Mouse (Mus musculus) heart, postnatal 14 days (tissue): ENCODE data around the gene Sipa1l1. TPM values are rescaled to one million over a fixed set of nuclear protein-coding genes. Genes with fewer than 3 reads are reported as not detected.

Source experiments
- DNase-seq, 2 experiments: peaks; one replicate each; pipeline ENCODE4 v3.0.0; 2021 to 2022
- intact Hi-C: fragments of 180-260 bp; cut with DNase I; formaldehyde crosslinking; loops from one replicate; pipeline ENCODE4 v1.15.1; 2025
- total RNA-seq, 2 experiments: library from RNA; stranded (reverse); gene quantifications; 2 replicates each; pipeline ENCODE4 v1.2.3; 2021

The Sipa1l1 gene
- total RNA-seq, 2 experiments from 2014 or later: 13.2 to 14.8 TPM

DNA sequence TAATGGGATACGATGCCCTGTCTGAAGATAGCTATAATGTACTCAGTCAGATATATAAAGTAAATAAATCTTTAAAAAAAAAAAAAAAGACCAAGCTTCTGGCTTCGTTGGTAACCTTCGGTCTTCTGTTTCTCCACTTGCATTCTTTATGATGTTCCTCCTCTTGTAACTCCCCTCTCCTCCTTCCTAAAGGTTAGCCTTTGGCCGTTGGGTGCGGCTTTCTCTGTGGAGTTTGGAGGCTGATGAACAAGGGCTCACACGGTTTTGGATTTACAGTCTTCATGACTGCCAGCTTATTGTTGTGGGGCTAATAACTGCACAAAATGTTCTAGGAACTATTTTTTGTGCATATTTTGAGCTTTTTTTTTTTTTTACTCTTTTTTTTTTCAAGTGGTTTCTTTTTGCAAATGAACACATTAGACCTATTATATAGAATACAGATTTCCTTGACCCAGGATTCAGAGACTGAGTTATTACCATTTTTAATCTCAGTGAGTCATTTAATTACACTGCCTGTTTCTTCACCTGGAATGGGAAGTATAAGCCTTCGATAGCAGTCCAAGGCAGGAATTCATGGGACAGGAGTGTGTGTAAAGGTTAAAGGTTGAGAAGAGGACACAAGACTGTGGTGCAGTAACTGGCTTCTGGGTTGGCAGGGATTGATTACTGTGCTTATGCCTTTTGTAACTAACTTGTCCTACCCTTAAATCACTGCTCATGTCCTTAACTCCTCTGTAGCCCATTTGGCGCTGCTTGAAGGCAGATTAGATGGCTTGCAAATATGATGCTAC is 37.9 kb downstream of the Sipa1l1 start:
- no peak for DNase-seq
- intact Hi-C loops: no loop called here

DNA sequence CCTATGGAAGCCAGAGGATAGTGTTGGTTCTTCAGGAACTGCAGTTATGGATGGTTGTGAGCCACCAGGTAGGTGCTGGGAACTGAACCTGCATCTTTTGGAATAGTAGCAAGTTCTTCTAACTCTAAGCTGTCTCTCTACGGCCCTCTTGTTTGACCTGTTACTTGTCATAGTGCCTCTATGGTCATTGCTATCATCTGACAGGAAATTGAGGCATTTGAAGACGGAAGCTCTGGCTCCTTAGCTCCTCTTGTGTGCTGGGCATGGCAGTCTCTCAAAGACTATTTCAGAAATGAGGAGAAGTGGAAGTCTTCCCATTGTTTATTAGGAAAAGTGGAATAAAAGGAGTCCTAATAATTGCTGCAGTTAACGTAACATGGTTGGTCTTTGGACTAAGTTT is 38.9 kb downstream of the Sipa1l1 start:
- no peak for DNase-seq
- intact Hi-C loops: no loop called here

DNA sequence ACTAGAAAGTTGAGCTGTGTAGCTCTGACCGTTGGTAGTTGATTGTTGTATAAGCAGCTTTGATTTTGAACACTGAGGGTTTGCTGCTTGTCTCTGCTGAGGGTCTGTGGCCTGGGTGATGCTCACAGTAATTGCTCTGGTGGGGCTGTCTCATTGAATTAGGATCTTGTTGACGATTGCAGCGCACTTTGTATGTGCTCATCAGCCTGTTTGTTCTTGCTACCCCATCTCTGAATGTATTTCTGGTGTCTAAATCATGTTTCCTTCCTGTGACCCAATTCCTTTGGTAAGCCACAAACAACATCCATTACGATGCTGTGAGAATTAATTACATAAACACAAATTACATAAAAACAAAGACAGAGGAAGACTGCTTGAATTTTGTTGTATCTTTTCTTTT is 39.5 kb downstream of the Sipa1l1 start:
- no peak for DNase-seq
- intact Hi-C loops: no loop called here

DNA sequence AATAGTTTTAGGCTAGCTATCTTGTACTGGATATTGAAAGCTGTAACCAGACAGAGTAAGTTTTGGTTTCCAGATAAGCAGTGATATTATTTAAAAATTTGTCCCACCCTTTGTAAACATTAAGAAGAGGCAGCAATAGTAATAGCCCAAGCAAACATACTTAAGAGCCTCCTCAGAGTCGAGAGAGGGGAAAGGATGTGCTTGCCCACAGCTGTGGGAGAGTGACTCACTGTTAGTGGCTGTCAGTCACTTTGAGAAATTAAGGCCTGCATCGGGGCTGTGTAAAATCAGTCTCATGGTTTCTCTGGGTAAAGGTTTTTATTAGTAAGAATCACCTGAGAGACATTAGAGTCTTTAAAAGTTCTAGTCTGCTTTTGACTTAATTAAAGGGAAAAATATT is 40.6 kb downstream of the Sipa1l1 start:
- intact Hi-C loops: no loop called here
- no peak for DNase-seq

DNA sequence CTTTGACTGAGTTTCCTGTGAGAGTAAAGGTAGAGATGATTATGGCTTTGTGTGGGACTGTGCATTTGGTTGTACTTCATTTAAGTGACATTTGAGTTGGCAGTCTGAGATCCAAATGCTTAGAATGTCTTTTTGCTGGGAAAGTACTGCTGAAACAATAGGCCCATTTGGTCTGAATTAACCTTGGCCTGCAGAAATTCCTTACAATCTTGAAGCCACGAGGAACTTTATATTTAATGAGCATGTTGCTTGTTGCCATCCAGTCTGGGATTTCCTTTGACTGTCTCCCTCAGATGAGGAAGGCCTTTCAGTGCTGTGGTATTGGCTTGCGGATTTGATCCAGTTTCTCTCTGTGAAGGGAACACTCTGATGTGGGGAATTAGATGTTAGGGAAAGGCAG is 43.9 kb downstream of the Sipa1l1 start:
- DNase-seq: no peak
- intact Hi-C loops: no loop called here

DNA sequence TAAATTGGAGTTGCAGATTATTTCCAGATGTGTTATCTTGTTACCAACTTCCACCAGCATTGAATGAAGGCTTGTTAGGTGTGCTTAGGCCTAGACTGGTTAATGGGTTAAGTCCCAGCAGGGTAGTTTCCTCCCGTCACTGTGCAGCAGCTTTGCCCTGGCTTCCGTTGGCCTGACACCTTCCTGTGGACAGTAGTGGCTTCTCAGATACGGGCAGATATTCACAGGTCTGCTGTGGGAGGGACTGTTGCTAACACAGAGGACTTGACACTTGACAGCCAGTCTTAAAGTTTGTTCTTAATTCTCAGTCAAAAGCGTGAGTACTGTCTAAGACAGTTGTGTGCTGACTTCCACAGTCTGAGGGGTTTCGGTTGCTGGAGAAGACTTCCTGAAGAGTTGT is 45.8 kb downstream of the Sipa1l1 start:
- DNase-seq: no peak
- intact Hi-C loops: no loop called here

DNA sequence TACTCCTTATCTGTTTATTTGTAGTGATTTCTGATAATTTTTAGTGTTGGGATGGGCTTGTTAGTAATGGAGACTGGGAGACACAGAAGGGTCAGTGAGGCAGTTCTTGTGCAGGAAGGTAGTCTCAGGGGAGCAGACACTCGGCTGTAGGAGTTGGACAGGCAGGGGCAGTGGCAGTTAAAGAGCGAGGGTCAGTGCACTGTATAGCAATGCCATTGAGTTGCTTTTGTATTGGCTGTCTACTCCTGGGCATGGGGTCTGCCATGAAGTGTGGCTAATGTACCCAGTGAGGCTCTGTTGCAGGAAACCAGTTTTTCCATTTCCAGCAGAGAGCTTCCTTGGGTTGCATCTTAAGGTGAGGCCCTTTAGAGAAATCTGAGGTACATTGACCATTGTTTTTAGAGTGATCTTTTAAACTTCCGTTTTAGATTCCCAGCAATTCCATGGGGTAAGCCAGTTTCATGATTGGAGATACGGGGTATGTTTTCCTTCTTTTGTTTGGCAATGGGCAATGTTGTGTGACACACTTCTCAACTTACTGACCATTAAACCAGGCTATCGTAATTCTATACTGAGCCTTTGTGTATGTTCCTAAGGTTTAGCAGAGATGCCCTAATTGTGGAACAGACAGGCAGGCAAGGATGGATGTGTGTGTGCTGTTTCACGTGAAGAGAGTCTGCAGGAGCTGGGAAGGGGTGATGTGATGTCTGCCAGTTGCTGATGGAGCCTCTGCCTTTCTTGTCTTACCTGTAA is 47.9 kb downstream of the Sipa1l1 start:
- no peak for DNase-seq
- intact Hi-C loops: no loop called here

DNA sequence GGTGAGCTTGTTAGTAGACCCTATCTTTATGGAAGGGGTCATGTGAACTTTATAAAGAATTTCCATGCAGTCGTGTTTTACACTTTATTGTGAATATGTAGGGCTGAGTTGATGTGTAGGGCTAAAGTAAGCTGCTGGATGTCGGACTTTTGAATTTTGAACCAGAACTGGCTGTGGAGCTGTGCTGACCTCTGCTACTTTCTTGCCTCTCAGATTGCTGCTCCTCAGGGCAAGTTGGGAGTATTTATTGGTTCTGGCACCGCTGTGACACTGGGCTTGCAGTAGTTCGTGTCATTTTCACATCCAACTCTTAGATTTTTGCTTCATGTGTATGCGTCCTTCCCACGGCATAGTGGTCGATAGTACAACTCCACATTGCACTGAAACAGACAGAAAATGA is 49.1 kb downstream of the Sipa1l1 start:
- intact Hi-C loops: no loop called here
- no peak for DNase-seq

DNA sequence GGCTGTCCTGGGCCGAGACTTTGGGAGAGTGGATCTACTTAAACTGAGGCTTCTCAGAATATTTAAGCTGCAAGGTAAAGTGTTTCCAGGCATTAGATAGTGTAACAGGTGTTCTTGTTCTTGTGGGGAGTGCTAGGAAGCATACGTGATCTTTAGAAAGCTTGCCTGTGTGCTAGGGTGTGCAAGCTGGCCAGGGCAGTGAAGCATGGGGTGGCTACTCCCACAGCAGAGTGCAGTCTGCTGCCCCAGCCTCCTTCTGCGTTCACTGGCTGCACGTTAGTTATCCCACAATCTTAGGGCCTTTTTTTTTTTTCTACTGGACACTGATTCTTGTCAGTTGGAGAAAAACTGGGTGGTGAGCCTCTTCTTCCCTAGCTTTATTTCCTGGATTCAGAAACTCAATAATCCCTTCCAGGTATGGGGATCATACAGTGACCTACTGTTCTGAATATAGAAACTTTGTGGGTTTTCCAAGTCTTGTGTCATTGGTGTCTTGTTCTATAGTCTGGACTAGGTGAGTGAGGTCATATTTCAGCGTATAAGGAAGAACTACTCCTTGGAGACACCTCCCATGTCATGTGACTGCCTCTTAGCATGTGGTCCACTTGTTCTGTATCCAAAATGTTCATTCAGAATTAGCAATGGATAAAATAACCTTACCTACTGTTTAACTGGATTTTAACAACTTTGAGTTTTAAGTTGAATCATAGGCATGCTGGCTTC is 51.4 kb downstream of the Sipa1l1 start:
- no peak for DNase-seq
- intact Hi-C loops: no loop called here

DNA sequence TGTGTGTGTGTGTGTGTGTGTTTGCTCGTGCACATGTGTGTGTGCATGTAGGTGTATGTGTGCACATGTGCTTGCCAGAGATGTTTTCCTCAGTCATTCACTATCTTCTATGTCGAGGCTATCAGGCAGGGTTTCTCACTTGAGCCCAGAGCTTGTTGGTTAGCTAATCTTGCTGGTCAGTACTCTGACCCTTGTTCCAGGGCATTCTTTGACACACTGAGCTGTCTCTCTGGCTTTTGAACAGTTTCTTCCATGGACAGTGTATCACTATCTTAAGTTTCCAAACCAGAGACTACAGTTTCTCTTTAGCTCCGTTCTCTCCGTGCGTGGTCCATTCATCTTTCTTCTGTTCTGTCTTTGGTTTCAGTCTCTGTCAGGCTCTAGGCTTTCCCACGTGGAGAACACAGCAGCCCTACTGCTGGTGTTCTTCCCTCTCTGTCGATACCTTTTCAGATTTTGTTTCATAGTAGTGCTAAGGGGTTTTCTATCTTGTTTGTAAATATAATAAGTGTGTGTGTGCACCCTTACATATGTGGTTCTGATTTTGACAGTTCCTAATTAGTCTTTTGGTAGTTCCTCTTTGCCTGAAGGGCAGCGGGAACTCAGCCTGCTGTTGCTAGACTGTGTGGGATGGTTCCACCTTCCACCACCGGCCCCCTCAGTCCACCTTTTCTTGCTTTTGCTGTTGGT is 54.2 kb downstream of the Sipa1l1 start:
- DNase-seq: no peak
- intact Hi-C loops: no loop called here

DNA sequence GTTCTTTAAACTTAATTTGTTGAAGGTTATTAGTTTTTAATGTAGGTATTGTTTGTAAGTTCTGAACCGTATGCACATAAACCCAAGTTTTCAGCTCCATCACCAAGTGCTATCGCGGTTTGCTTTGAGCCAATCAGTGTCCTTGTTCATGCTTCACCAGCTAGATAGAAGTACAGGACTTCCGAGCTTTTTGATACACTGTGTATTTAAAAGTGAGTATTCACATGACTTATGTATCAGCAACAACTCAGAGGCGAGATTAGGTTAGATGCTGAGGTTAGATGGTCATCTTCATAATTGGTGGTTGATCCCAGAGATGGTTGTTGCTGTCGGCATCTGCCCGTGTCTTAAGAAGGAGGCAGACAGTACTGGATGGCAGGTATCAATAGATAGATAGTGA is 55.7 kb downstream of the Sipa1l1 start:
- no peak for DNase-seq
- intact Hi-C loops: no loop called here

DNA sequence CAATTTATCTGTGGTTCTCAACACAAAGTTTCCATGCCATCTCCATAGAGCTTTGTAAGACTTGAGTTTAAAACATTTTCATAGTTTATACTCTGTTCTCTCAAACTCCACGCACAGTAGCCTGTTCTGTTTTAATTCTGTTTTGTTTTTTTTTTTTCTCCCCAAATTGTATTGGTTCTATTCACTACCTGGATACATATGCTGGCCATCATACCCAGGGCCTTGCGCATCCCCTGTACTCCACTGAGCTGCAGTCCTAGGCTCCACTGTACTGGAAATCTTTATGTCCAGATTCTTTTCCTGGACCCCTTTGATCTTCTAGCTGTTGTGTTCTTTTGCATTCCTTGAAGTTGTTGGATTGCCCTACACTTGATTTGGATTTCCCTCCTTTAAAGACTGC is 56.2 kb downstream of the Sipa1l1 start:
- intact Hi-C loops: no loop called here
- DNase-seq: no peak

DNA sequence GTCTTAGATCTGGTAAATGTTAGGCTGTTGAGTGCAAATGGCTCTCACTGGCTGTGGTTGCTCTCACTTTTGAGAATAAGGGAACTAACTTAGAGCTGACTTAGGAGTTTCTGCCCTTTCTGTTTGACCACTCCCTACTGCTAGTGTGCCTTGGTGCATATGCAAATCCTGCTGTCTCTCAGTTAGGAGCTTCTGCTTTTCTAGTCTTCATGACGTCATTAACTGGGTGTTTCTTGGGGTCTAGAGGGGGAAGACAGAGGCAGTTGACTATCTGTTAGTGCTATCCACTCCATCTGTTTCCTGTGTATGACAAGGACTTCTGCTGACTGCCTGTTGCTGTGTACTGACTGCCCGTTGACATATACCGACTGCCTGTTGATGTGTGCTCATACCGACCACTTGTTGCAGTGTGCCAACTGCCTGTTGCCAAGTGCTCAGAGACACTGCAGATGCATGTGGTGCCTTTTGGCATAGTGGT is 56.7 kb downstream of the Sipa1l1 start:
- DNase-seq: no peak
- intact Hi-C loops: no loop called here

DNA sequence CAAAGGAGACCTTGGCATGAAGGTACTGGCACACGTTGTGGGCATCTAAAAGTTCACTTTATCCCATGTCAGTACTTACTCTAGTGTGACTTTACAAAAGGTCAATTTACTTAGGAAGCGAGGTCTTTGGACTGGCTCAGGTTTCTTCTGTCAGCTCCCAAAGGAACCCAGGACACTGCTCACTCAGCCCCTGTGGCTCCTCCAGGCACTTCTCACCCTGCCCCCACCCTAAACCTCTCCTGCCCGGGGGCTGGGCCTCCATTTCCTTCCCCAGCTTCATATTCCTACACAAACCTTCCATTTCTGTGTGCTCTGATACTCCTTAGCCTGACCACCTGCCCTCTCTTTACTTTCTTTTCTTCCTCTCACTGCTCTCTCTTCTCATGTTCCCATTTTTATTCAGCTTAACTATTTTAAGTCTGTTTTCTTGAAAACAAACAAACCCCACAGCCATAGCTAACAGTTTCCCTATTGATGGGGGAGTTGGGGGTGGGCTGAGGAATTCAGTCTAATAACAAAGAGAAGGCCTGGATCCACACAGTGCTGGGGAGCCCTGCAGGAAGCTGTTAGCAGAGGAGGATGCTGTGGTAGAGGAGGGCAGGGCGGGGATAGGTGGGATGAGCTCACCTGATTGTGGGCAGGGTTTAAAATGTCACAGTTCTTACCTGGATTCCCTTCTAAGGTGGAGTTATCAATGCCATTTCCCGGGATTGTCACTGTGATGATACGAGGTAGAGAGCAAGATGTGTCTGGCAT is 57.4 kb downstream of the Sipa1l1 start:
- intact Hi-C loops: no loop called here
- DNase-seq: no peak

DNA sequence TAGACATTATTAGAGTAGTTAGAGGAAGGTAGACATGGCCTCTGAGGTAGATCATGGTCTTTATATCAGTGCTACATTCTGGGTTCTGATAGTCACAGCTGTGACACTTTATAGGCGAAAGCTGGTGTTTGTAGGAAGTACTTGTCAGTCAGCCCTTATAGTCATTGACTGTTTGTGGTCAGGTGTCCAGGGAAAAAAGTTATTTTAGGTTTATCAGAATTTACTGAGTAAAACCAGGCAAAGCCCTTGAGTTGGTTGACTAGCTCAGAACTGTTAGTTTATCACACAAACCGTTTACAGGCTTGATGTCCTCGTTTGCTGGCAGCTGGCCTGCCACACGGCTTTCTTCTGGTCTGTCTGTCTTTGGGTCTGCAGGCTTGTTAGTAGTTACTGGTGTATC is 61.0 kb downstream of the Sipa1l1 start:
- intact Hi-C loops: no loop called here
- DNase-seq: no peak

DNA sequence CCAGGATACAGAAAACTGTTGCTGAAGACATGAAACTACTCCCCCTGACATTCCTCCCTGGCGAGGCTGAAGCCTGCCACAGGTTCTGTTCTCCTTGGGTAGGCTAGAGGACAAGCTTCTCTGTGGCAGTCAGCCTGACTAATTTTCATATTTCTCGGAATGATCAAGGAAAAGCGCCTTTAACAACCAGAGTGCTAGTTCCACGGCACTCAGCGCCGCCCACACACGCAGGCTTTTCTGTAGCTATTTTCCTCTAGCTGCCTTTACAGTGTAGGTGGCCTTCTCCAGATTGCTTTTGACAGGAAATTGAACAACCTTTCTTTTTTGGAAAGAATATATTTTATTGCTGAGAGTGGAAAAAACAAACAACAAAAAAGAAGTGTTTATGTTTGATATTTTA is 62.1 kb downstream of the Sipa1l1 start:
- DNase-seq: no peak
- intact Hi-C loops: no loop called here

DNA sequence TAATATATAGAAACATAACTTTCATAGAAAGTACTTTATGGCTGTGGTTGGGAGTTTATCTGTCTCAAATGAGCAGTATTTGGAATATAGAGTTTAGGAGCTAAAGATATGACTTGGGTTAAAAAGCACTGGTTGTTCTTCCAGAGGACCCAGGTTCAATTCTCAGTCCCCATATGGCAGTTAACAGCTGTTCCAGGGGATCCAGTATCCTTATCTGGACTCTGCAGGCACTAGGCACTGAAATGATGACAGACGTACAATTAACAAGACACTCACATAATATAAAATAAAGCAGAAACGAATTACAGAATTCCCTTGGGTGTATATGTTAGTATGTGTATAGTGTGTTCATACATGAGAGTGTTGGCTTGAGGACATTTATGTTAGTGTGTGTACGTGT is 64.1 kb downstream of the Sipa1l1 start:
- DNase-seq: no peak
- intact Hi-C loops: no loop called here

DNA sequence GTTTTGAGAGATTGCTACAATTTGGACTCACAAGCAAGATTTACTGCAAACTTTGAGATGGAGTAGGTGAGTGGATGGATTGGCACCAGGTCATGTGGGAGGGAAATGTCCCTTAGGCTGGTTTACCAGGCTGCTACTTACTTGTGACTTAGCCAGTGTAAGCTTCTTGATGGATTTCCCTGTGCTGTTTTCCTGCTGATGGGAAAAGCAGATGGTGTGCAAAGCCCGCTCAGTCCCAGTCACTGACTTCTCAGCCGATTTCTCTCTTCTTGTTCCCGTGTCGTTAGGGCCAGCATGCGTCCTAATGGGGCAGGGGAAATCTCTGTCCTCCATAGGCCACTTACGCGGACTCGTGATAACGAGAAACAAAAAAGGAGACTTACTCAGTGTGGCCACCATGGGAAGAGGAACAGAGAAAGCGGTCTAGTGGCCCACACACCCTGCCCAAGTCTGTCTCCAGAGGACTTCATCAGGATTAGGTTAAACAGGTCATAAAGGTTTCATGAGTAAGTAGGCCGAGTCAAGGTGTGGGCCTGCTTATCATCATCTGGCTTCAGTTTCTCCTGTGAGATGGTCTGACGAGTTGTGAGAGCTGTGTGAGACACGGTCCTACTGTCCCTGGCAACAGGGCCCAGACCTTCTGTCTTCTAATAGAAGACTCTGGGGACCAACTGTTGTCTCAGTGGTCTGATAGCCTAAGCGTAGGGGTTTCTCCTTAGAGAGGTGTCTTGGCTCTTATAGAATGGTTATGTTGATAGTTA is 65.5 kb downstream of the Sipa1l1 start:
- intact Hi-C loops: no loop called here

DNA sequence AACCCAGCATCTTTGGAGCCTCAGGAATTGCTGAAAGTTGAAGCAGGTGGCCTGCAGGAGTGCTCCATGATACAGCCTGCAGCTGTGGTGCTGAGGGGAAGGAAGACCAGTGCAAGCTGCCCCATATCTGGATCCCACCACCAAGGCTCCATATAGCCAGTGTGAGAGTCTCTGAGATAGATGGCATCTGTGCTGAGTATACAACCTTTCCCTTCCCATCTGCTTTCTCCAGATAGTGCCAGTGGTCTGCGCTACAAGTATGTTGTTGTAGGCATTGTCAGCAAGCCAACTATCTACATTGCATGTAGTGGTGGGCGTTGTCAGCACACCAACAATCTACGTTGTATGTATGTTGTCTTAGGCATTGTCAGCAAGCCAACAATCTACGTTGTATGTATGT is 68.0 kb downstream of the Sipa1l1 start:
- intact Hi-C loops: no loop called here
- no peak for DNase-seq

More for the DNA sequence above, 65.5 kb downstream of the Sipa1l1 start:
- DNase-seq: no peak
